Mouse (Mus musculus) hematopoietic stem cell, adult 5-6 weeks (primary cell): ENCODE data around the gene Mettl7a2. TPM values are rescaled to one million over a fixed set of nuclear protein-coding genes. Genes with fewer than 3 reads are reported as not detected.
"Not testable (repeated sequence)": the region's sequence is repeated elsewhere in the genome, so short reads cannot be mapped to it uniquely, and the experiment has no call there.

Source experiments
- ATAC-seq, 2 experiments: fragments of 125-278 bp in 1 of 2; replicated peaks in 1 of 2; 2 replicates each; pipeline ENCODE4 v1.8.0; 2016 to 2017; ENCODE audit warnings: inconsistent platforms in 2 of 2, mild to moderate bottlenecking in 2 of 2, moderate number of reproducible peaks in 2 of 2, low read depth in 1 of 2, moderate TSS enrichment in 1 of 2; ENCODE audit not compliant: low FRiP score in 2 of 2, poor library complexity in 2 of 2, severe bottlenecking in 2 of 2, insufficient read depth in 1 of 2, low TSS enrichment in 1 of 2
- total RNA-seq: library from RNA; stranded (forward); fragments of 172-1452, 232-1000 nt; gene quantifications from 2 replicates; pipeline ENCODE4 v1.2.3, GENCODE M21; 2017

Mettl7a2 gene
- total RNA-seq, 1 experiment from 2014 or later: not detected

- peak; percentile 40 to 64; a peak in 3 of 4 replicates for ATAC-seq
Measured at GRCm38 (mm10) chr15:100332077-100332961, 20.7 kb upstream of the Mettl7a2 start.

GRCm38 (mm10) chr15:100334629-100335028, 18.4 kb upstream of the Mettl7a2 start, which contains the start of gene Mettl7a3:
Mettl7a3 (plus strand) TSS chr15:100334929.
- ATAC-seq: no peak

GRCm38 (mm10) chr15:100337328-100337727, 15.7 kb upstream of the Mettl7a2 start:
- not testable (repeated sequence) for ATAC-seq

- ATAC-seq: peak; percentile 74 to 82
Measured at GRCm38 (mm10) chr15:100337847-100338246, 15.2 kb upstream of the Mettl7a2 start.

GRCm38 (mm10) chr15:100341314-100341980, 11.6 kb upstream of the Mettl7a2 start:
- ATAC-seq: not testable (repeated sequence)

GRCm38 (mm10) chr15:100345484-100345883, 7.5 kb upstream of the Mettl7a2 start:
- no peak for ATAC-seq

GRCm38 (mm10) chr15:100346761-100347160, 6.2 kb upstream of the Mettl7a2 start:
- no peak for ATAC-seq

- no peak for ATAC-seq
Measured at GRCm38 (mm10) chr15:100349496-100349895, 3.5 kb upstream of the Mettl7a2 start.

GRCm38 (mm10) chr15:100351501-100352060, 1.4 kb upstream of the Mettl7a2 start:
- ATAC-seq: no peak

- ATAC-seq: not testable (repeated sequence)
Measured at GRCm38 (mm10) chr15:100353399-100353798, 399 bp downstream of the Mettl7a2 start.

GRCm38 (mm10) chr15:100355876-100356275, 2.9 kb downstream of the Mettl7a2 start:
- ATAC-seq: no peak

GRCm38 (mm10) chr15:100364242-100364641, 11.2 kb downstream of the Mettl7a2 start, which contains the start of gene Higd1c:
Higd1c (plus strand) TSS chr15:100364542.
- ATAC-seq: no peak

- ATAC-seq: not testable (repeated sequence)
Measured at GRCm38 (mm10) chr15:100365967-100366366, 13.0 kb downstream of the Mettl7a2 start.

GRCm38 (mm10) chr15:100367119-100367518, 14.1 kb downstream of the Mettl7a2 start:
- no peak for ATAC-seq

GRCm38 (mm10) chr15:100375066-100375465, 22.1 kb downstream of the Mettl7a2 start:
- ATAC-seq: no peak

- peak; percentile 61 to 65 for ATAC-seq
Measured at GRCm38 (mm10) chr15:100377847-100378505, 25.0 kb downstream of the Mettl7a2 start.

GRCm38 (mm10) chr15:100379658-100380057, 26.7 kb downstream of the Mettl7a2 start:
- ATAC-seq: no peak
